Mouse (Mus musculus) stomach, embryonic 14.5 days (tissue): ENCODE measurements around the gene Mapk10. TPM values are rescaled to one million over a fixed set of nuclear protein-coding genes. Genes with fewer than 3 reads are reported as not detected.

Experiments
- ATAC-seq: fragments of 200-750 bp; cut with Nextera tagmentation; 2 replicates; pipeline ENCODE4 v1.8.0; 2017; ENCODE audit warnings: low read depth, moderate TSS enrichment; ENCODE audit not compliant: insufficient number of reproducible peaks, insufficient read depth, low FRiP score
- H3K27ac ChIP-seq: fragments of 300-500 bp; sonication (generic); 2 replicates; pipeline ENCODE4 v1.5.1; 2014; ENCODE audit warnings: mild to moderate bottlenecking, low read length, moderate library complexity, mixed read lengths
- H3K27me3 ChIP-seq: fragments of 300-500 bp; sonication (generic); 2 replicates; pipeline ENCODE4 v1.6.1; 2014; ENCODE audit warnings: low read length, control low read depth, mixed read lengths; ENCODE audit not compliant: control insufficient read depth, insufficient read depth
- H3K36me3 ChIP-seq: fragments of 300-500 bp; sonication (generic); 2 replicates; pipeline ENCODE4 v1.6.1; 2014; ENCODE audit warnings: mild to moderate bottlenecking, control low read depth, low read length, moderate library complexity, mixed read lengths; ENCODE audit not compliant: control insufficient read depth, insufficient read depth
- H3K4me1 ChIP-seq: fragments of 300-500 bp; sonication (generic); 2 replicates; pipeline ENCODE4 v1.6.1; 2014; ENCODE audit warnings: low read length, control low read depth, mixed read lengths; ENCODE audit not compliant: control insufficient read depth, insufficient read depth
- H3K4me2 ChIP-seq: fragments of 300-500 bp; sonication (generic); replicated peaks from 2 replicates; pipeline ENCODE4 v1.6.1; 2014; ENCODE audit warnings: low read depth, low read length, control low read depth
- H3K4me3 ChIP-seq: fragments of 300-500 bp; sonication (generic); 2 replicates; pipeline ENCODE4 v1.5.1; 2014; ENCODE audit warnings: low read depth, low read length, control low read depth
- H3K9ac ChIP-seq: fragments of 300-500 bp; sonication (generic); replicated peaks from 2 replicates; pipeline ENCODE4 v1.6.1; 2014; ENCODE audit warnings: low read depth, mild to moderate bottlenecking, control low read depth, low read length, moderate library complexity, mixed read lengths
- H3K9me3 ChIP-seq: fragments of 300-500 bp; sonication (generic); 2 replicates; pipeline ENCODE4 v1.6.1; 2016; ENCODE audit warnings: low read depth, low read length, control low read depth; ENCODE audit not compliant: control insufficient read depth
- WGBS: fragments of 180-500 bp; shearing (Covaris S2); extraction: QIAGEN DNeasy Blood & Tissue Kit; methylation state at CpG from one replicate; pipeline ENCODE4 v1.1.7; 2014; 5-methylcytosine and 5-hydroxymethylcytosine counted together
- polyA plus RNA-seq: library from polyadenylated mRNA; unstranded; fragments of >200 nt; fragmentation: Nextera tagmentation; extraction: Ambion mirVana; gene quantifications from 2 replicates; pipeline ENCODE4 v1.2.1, GENCODE M21; 2014

Gene Mapk10
- polyA plus RNA-seq, 1 experiment from 2014 or later: 12.7 TPM

DNA sequence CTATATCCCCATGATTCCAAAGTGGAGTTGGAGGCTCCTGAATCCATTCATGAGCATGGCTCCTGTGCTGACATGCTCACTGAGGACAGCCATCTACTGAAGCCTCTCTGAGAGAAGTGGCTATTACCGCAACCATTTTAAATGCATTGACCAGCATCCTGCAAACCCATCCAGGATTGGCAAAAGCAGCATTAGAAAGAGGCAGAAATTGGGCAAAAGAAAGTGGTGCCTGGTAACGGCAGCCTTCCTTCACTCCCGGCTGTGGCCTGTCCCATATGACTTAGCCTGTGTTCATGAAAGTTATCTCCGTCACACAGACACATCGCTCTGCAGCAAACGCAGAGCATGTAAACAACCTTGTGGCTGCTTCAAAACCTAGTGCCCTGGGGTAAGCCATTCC is 1.6 kb downstream of the Mapk10 start:
- Histone ChIP-seq H3K36me3 (no peaks in the 10 kb centered on the region), H3K4me2 (no peak overlapping the region), H3K4me3 (no peak overlapping the region), H3K27me3 (no peaks in the 10 kb centered on the region), H3K9me3 (no peaks in the 10 kb centered on the region), H3K4me1 (0 out of 2 replicates have a peak, but pooled peaks cover 2% of the 10 kb centered on the region), H3K27ac (no peak overlapping the region), H3K9ac (no peak overlapping the region)
- 53% methylated on average over 6 of the region's 6 CpGs for WGBS
- ATAC-seq: no peak

DNA sequence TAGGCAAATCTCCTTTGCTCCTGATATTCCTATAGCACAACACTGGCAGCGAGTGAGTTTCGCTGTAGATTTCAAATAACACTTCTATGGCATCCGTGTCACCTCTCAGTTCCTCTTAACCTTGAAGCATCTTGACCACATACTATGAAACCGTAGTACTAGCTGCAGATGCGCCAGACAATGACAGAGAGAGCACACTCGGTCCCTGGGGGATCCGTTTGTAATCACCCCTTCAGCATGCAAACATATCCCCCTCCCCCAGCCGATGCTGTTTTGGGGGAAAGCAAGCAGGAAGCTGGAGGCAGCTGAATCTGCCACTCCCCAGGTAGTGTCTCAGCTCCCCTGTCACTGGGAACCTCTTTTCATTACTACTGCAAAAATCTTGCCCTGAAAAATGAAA is 2.3 kb downstream of the Mapk10 start:
- no peak for ATAC-seq
- no peak overlapping the region for H3K9ac ChIP-seq
- no peaks in the 10 kb centered on the region for H3K27me3 ChIP-seq
- H3K9me3 ChIP-seq: no peaks in the 10 kb centered on the region
- no peaks in the 10 kb centered on the region for H3K36me3 ChIP-seq
- WGBS: 55% methylated on average over 8 of the region's 8 CpGs
- H3K4me1 ChIP-seq: 0 out of 2 replicates have a peak, but pooled peaks cover 2% of the 10 kb centered on the region
- H3K4me2 ChIP-seq: no peak overlapping the region
- no peak overlapping the region for H3K4me3 ChIP-seq
- H3K27ac ChIP-seq: no peak overlapping the region

- Histone ChIP-seq H3K36me3 (no peaks in the 10 kb centered on the region), H3K9me3 (no peaks in the 10 kb centered on the region), H3K9ac (no peak overlapping the region), H3K27me3 (no peaks in the 10 kb centered on the region), H3K4me1 (0 out of 2 replicates have a peak, but pooled peaks cover 2% of the 10 kb centered on the region), H3K27ac (no peak overlapping the region), H3K4me3 (no peak overlapping the region), H3K4me2 (no peak overlapping the region)
- WGBS: 51% methylated on average over 10 of the region's 10 CpGs
- no peak for ATAC-seq
Observed at GRCm38 (mm10) chr5:103208021-103208511, 3.1 kb downstream of the Mapk10 start.

DNA sequence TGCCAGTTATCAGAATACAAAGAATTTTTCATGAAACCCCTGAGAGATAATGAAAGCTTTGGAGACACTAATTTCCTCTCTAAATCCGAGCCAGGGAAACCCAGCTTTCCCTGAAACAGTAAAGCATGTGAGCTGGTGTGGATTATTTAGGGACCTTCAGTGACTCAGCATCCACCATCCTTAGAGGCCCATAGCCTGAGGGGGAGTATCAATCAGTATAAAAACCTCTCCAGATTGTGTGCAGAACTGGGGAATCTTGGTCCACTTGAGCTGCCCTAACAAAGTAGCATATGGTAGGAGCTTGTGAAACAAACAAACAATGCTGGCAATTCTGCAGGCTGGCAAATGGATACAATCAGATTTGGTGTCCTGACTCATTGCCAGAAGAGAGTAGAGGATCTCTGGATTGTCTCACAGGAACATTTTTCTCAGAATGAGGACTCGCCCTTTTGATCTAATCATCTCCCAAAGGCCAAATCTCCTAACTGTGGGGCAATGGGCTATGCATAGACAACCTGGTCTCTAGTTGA is 13.3 kb downstream of the Mapk10 start:
- no peaks in the 10 kb centered on the region for H3K36me3 ChIP-seq
- no peaks in the 10 kb centered on the region for H3K27me3 ChIP-seq
- no peak overlapping the region for H3K4me3 ChIP-seq
- no peak overlapping the region for H3K4me2 ChIP-seq
- no peaks in the 10 kb centered on the region for H3K9me3 ChIP-seq
- no peak overlapping the region for H3K9ac ChIP-seq
- 75% methylated on average over 2 of the region's 2 CpGs for WGBS
- ATAC-seq: no peak
- 0 out of 2 replicates have a peak, but pooled peaks cover 5% of the 10 kb centered on the region for H3K4me1 ChIP-seq
- no peak overlapping the region for H3K27ac ChIP-seq

- no peak overlapping the region for H3K4me2 ChIP-seq
- H3K9me3 ChIP-seq: no peaks in the 10 kb centered on the region
- no peak overlapping the region for H3K27ac ChIP-seq
- H3K27me3 ChIP-seq: no peaks in the 10 kb centered on the region
- WGBS: 43% methylated on average over 6 of the region's 6 CpGs
- ATAC-seq: no peak
- H3K36me3 ChIP-seq: no peaks in the 10 kb centered on the region
- H3K4me1 ChIP-seq: 0 out of 2 replicates have a peak, but pooled peaks cover 5% of the 10 kb centered on the region
- no peak overlapping the region for H3K9ac ChIP-seq
- H3K4me3 ChIP-seq: no peak overlapping the region
Observed at GRCm38 (mm10) chr5:103194549-103194948, 16.6 kb downstream of the Mapk10 start.

DNA sequence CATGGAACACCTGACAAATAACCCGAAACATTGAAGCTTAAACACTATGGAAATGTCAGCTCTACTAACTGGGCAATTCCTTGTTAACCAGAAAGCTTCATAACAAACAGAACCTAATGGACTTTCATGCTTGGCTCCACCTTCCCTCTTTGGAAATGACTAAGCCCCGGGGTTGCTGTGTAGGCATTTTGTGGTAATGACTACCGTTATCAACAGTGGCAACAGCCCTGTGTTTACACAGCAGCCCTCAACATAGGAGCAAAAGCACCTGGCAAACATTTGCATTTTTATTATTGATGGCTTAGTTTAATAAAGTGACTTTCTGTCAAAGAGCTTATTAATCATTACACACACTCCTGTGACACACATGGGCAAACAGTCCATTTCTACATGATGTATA is 17.4 kb downstream of the Mapk10 start:
- 33% methylated on average over 3 of the region's 3 CpGs for WGBS
- Histone ChIP-seq H3K36me3 (no peaks in the 10 kb centered on the region), H3K27ac (no peak overlapping the region), H3K9me3 (no peaks in the 10 kb centered on the region), H3K4me1 (0 out of 2 replicates have a peak, but pooled peaks cover 5% of the 10 kb centered on the region), H3K27me3 (no peaks in the 10 kb centered on the region), H3K4me3 (no peak overlapping the region), H3K9ac (no peak overlapping the region), H3K4me2 (no peak overlapping the region)
- peak; percentile 88 for ATAC-seq

DNA sequence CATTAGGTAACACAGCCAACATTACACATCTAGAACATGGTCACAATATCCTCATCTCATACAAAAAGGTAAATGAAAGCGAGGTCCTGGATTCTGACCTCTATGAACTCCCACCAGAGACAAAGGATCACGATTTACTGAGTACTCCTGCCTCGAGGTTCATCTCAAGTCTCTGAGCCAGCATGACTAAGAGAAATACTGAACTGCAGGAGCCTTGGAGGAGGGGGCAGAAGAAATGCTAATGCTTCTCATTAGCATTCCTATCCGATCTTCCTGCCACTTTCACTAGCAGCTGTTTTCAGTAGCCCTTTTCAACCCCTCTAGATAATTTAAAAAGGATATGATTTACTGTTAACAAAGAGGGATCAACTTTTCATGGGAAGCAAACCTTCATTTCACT is 19.6 kb downstream of the Mapk10 start:
- Histone ChIP-seq H3K4me1 (0 out of 2 replicates have a peak, but pooled peaks cover 5% of the 10 kb centered on the region), H3K4me3 (no peak overlapping the region), H3K27me3 (no peaks in the 10 kb centered on the region), H3K9me3 (0 out of 2 replicates have a peak, but pooled peaks cover 3% of the 10 kb centered on the region), H3K27ac (no peak overlapping the region), H3K9ac (no peak overlapping the region), H3K36me3 (no peaks in the 10 kb centered on the region), H3K4me2 (no peak overlapping the region)
- WGBS: 31% methylated on average over 4 of the region's 4 CpGs
- no peak for ATAC-seq

GRCm38 (mm10) chr5:103184256-103184655 is 26.9 kb downstream of the Mapk10 start:
- no peaks in the 10 kb centered on the region for H3K4me1 ChIP-seq
- H3K27me3 ChIP-seq: no peaks in the 10 kb centered on the region
- 98% methylated on average over 1 of the region's 1 CpGs for WGBS
- no peak overlapping the region for H3K4me3 ChIP-seq
- no peak overlapping the region for H3K4me2 ChIP-seq
- H3K9ac ChIP-seq: no peak overlapping the region
- peaks cover 6% of the 10 kb centered on the region; the same call in 1 of the 2 replicates for H3K9me3 ChIP-seq
- ATAC-seq: no peak
- no peak overlapping the region for H3K27ac ChIP-seq
- no peaks in the 10 kb centered on the region for H3K36me3 ChIP-seq

DNA sequence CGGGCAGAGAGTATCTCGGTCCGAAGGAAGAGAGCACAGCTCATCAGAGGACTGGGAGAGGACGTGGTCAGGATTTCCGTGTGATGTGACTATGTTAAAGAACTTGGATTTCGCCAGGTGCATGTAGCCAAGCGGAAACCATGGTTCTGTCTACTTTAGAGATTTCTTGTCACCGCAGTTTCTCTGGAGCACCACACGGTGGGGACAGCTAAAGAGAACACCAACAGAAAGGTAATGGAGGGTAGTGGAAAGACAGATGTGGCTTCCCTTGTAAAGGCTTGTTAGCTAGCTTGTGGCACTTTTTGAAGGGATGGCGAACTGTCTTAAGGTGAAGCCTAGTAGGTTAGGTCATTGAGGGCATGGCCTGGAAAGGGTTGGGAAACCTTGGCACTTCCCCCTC is 29.5 kb downstream of the Mapk10 start:
- Histone ChIP-seq H3K36me3 (no peaks in the 10 kb centered on the region), H3K4me3 (no peak overlapping the region), H3K9me3 (peaks cover 4% of the 10 kb centered on the region; the same call in 1 of the 2 replicates), H3K4me2 (no peak overlapping the region), H3K9ac (no peak overlapping the region), H3K27ac (no peak overlapping the region), H3K27me3 (no peaks in the 10 kb centered on the region), H3K4me1 (peaks cover 4% of the 10 kb centered on the region; the same call in 1 of the 2 replicates)
- WGBS: 92% methylated on average over 10 of the region's 10 CpGs
- ATAC-seq: no peak
